Mouse (Mus musculus) liver, adult 2 months (tissue): ENCODE data around the gene Parvg.

Source experiments
- CTCF ChIP-seq: fragments of 200-500 bp; IDR thresholded peaks from 2 replicates; pipeline ENCODE4 v1.5.1; 2011; ENCODE audit warnings: low read depth, low read length, control low read depth
- POLR2A ChIP-seq: fragments of 200-500 bp; IDR thresholded peaks from 2 replicates; pipeline ENCODE4 v1.6.1; 2011; ENCODE audit warnings: low read length, control low read depth; ENCODE audit not compliant: insufficient read depth; ENCODE audit errors: extremely low read depth

- TF ChIP-seq CTCF (no peak), POLR2A (no peak)
These were observed 22.8 kb upstream of the Parvg start for GRCm38 (mm10) chr15:84301026-84301425.
